Mouse (Mus musculus) MEL (cell line): Measurements from ENCODE around the gene Fam219a. TPM values are rescaled to one million over a fixed set of nuclear protein-coding genes. Genes with fewer than 3 reads are reported as not detected.

Source experiments
- DNase-seq: peaks from one replicate; pipeline ENCODE4 v3.0.0; 2011; ENCODE audit warnings: low read depth, low spot score
- H3K27ac ChIP-seq: 2 replicates; pipeline ENCODE4 v1.5.1; 2012; ENCODE audit warnings: low read depth, mild to moderate bottlenecking, control low read depth, low read length, moderate library complexity; ENCODE audit not compliant: control insufficient read depth
- H3K27me3 ChIP-seq, 2 experiments: fragments of 150-350 bp in 1 of 2; sonication (generic) in 1 of 2; 2 replicates each; pipeline ENCODE4 v1.6.1; 2012; ENCODE audit warnings: low read length in 2 of 2, mild to moderate bottlenecking in 2 of 2, improper control_type of control experiment in 1 of 2, moderate library complexity in 1 of 2; ENCODE audit not compliant: insufficient read depth in 2 of 2, control insufficient read depth in 1 of 2
- H3K36me3 ChIP-seq, 2 experiments: 2 replicates each; pipeline ENCODE4 v1.6.1; 2012 to 2014; ENCODE audit warnings: low read length in 2 of 2, improper control_type of control experiment in 1 of 2, inconsistent platforms in 1 of 2, mild to moderate bottlenecking in 1 of 2; ENCODE audit not compliant: insufficient read depth in 2 of 2, control insufficient read depth in 1 of 2
- H3K4me1 ChIP-seq, 2 experiments: fragments of 150-350 bp in 1 of 2; sonication (generic) in 1 of 2; 2 replicates each; pipeline ENCODE4 v1.6.1; 2012; ENCODE audit warnings: low read length in 2 of 2, improper control_type of control experiment in 1 of 2, mild to moderate bottlenecking in 1 of 2; ENCODE audit not compliant: insufficient read depth in 2 of 2, control insufficient read depth in 1 of 2
- H3K4me3 ChIP-seq, 2 experiments: fragments of 150-350 bp in 1 of 2; sonication (generic) in 1 of 2; 2 replicates each; pipeline ENCODE4 v1.5.1; 2012; ENCODE audit warnings: low read depth in 2 of 2, low read length in 2 of 2, mild to moderate bottlenecking in 2 of 2, moderate library complexity in 2 of 2, control low read depth in 1 of 2, improper control_type of control experiment in 1 of 2; ENCODE audit not compliant: control insufficient read depth in 1 of 2, insufficient read depth in 1 of 2
- H3K79me2 ChIP-seq: 2 replicates; pipeline ENCODE4 v1.6.1; 2012; ENCODE audit warnings: mild to moderate bottlenecking, low read length, moderate library complexity; ENCODE audit not compliant: control insufficient read depth, poor library complexity, insufficient read depth
- H3K9ac ChIP-seq: 2 replicates; pipeline ENCODE4 v1.6.1; 2012; ENCODE audit warnings: low read depth, mild to moderate bottlenecking, control low read depth, low read length, moderate library complexity; ENCODE audit not compliant: control insufficient read depth, poor library complexity, severe bottlenecking
- H3K9me3 ChIP-seq: fragments of 150-350 bp; sonication (generic); replicated peaks from 2 replicates; pipeline ENCODE4 v1.6.1; 2012; ENCODE audit warnings: mild to moderate bottlenecking, low read length, improper control_type of control experiment, moderate library complexity; ENCODE audit not compliant: insufficient read depth
- CHD1 ChIP-seq: IDR thresholded peaks from 2 replicates; pipeline ENCODE4 v1.6.1; 2012; ENCODE audit warnings: low read depth, mild to moderate bottlenecking, inconsistent platforms, low read length, improper control_type of control experiment
- CHD2 ChIP-seq: IDR thresholded peaks from 2 replicates; pipeline ENCODE4 v1.6.1; 2011; ENCODE audit warnings: low read length, improper control_type of control experiment
- EP300 ChIP-seq, 2 experiments: IDR thresholded peaks; 2 replicates each; pipeline ENCODE4 v1.6.1; 2011; ENCODE audit warnings: improper control_type of control experiment in 2 of 2, low read length in 2 of 2, low read depth in 1 of 2, mild to moderate bottlenecking in 1 of 2
- GATA1 ChIP-seq: IDR thresholded peaks from 2 replicates; pipeline ENCODE4 v1.6.1; 2011; ENCODE audit warnings: low read depth, low read length, improper control_type of control experiment
- HCFC1 ChIP-seq: IDR thresholded peaks from 2 replicates; pipeline ENCODE4 v1.6.1; 2012; ENCODE audit warnings: low read depth, mild to moderate bottlenecking, inconsistent platforms, low read length, improper control_type of control experiment, moderate library complexity
- KAT2A ChIP-seq: conservative IDR thresholded peaks from 2 replicates; pipeline ENCODE4 v1.6.1; 2012; ENCODE audit warnings: low read depth, low read length, improper control_type of control experiment, inconsistent platforms
- MAFK ChIP-seq: IDR thresholded peaks from 2 replicates; pipeline ENCODE4 v1.6.1; 2011; ENCODE audit warnings: low read depth, mild to moderate bottlenecking, low read length, improper control_type of control experiment, borderline replicate concordance
- MAX ChIP-seq: IDR thresholded peaks from 2 replicates; pipeline ENCODE4 v1.6.1; 2011; ENCODE audit warnings: low read length, improper control_type of control experiment
- MXI1 ChIP-seq: IDR thresholded peaks from 2 replicates; pipeline ENCODE4 v1.6.1; 2011; ENCODE audit warnings: mild to moderate bottlenecking, low read depth, low read length, improper control_type of control experiment
- MYB ChIP-seq: IDR thresholded peaks from 2 replicates; pipeline ENCODE4 v1.6.1; 2011; ENCODE audit warnings: mild to moderate bottlenecking, low read depth, low read length, improper control_type of control experiment
- MYC ChIP-seq: IDR thresholded peaks from 2 replicates; pipeline ENCODE4 v1.6.1; 2011; ENCODE audit warnings: low read depth, mild to moderate bottlenecking, low read length, improper control_type of control experiment, moderate library complexity
- NELFE ChIP-seq: IDR thresholded peaks from 2 replicates; pipeline ENCODE4 v1.6.1; 2011; ENCODE audit warnings: low read depth, low read length, improper control_type of control experiment
- NRF1 ChIP-seq: IDR thresholded peaks from 2 replicates; pipeline ENCODE4 v1.6.1; 2014; ENCODE audit warnings: low read depth, mild to moderate bottlenecking, inconsistent platforms, low read length, improper control_type of control experiment, moderate library complexity; ENCODE audit not compliant: poor library complexity, insufficient read depth, severe bottlenecking
- POLR2AphosphoS5 ChIP-seq: IDR thresholded peaks from 2 replicates; pipeline ENCODE4 v1.6.1; 2012; ENCODE audit warnings: low read depth, borderline replicate concordance, mild to moderate bottlenecking, inconsistent platforms, low read length, moderate library complexity, mixed read lengths
- SIN3A ChIP-seq: IDR thresholded peaks from 2 replicates; pipeline ENCODE4 v1.6.1; 2012; ENCODE audit warnings: low read length, improper control_type of control experiment, inconsistent platforms
- TAL1 ChIP-seq: IDR thresholded peaks from 2 replicates; pipeline ENCODE4 v1.6.1; 2012; ENCODE audit warnings: mild to moderate bottlenecking, inconsistent platforms, low read length, moderate library complexity, mixed read lengths
- TBP ChIP-seq: IDR thresholded peaks from 2 replicates; pipeline ENCODE4 v1.8.0; 2011; ENCODE audit warnings: low read depth, low read length, improper control_type of control experiment
- UBTF ChIP-seq: IDR thresholded peaks from 2 replicates; pipeline ENCODE4 v1.6.1; 2012; ENCODE audit warnings: low read depth, mild to moderate bottlenecking, inconsistent platforms, low read length, improper control_type of control experiment, moderate library complexity, borderline replicate concordance; ENCODE audit not compliant: insufficient read depth
- ZC3H11A ChIP-seq: IDR thresholded peaks from 2 replicates; pipeline ENCODE4 v1.6.1; 2012; ENCODE audit warnings: low read depth, mild to moderate bottlenecking, inconsistent platforms, low read length, improper control_type of control experiment
- ZKSCAN1 ChIP-seq: IDR thresholded peaks from 2 replicates; pipeline ENCODE4 v1.6.1; 2012; ENCODE audit warnings: low read depth, mild to moderate bottlenecking, inconsistent platforms, low read length, improper control_type of control experiment, moderate library complexity
- ZMIZ1 ChIP-seq: IDR thresholded peaks from 2 replicates; pipeline ENCODE4 v1.6.1; 2012; ENCODE audit warnings: low read depth, mild to moderate bottlenecking, inconsistent platforms, low read length, improper control_type of control experiment, moderate library complexity
- polyA plus RNA-seq, 2 experiments: library from polyadenylated mRNA; stranded (reverse) in 1 of 2; unstranded in 1 of 2; fragments of >175 nt in 1 of 2; fragments of >200 nt in 1 of 2; gene quantifications; 2 replicates each; pipeline versions ENCODE4 v1.2.1 to v1.2.4; 2012; ENCODE audit warnings: low replicate concordance in 2 of 2, low read depth in 1 of 2; ENCODE audit not compliant: insufficient read length in 2 of 2, insufficient read depth in 1 of 2, missing spikeins in 1 of 2
- total RNA-seq: library from RNA; depleted of rRNA; stranded (reverse); fragments of 300-350 nt; gene quantifications from 2 replicates; pipeline ENCODE4 v1.2.3, GENCODE M21; 2012

Fam219a gene
- total and polyA plus RNA-seq, 3 experiments, result 0.85 to 3.8 TPM; not detected in 1

DNA sequence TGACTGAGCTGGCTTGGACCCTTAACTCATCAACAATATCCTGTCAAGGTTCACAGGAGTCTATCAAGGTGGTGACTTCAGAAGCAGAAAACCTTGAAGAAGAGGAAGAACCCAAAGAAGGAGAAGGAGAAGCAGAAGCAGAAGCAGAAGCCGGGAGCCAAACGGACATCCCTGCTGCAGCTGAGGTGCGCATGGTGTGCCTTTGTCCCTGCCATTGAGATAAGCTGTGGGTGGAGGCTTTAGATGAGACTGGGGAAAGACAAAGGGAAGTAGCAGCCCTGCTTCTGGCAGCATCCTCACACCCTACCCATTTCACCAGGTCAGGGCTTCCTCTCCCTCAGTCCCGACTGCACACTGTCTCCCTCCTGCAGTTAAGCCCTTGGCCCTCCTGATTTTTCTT lies 33.5 kb upstream of the Fam219a start:
- Histone ChIP-seq H3K79me2 (no peaks in the 10 kb centered on the region), H3K4me1 (0 out of 4 replicates have a peak, but pooled peaks cover 0 to 3% of the 10 kb centered on the region in 2 experiments), H3K4me3 (no peak overlapping the region), H3K9me3 (no peaks in the 10 kb centered on the region), H3K36me3 (no peaks in the 10 kb centered on the region), H3K9ac (no peak overlapping the region), H3K27me3 (peaks cover 0 to under 1% of the 10 kb centered on the region in 2 experiments; a peak in 2 of 4 replicates), H3K27ac (no peak overlapping the region)
- TF ChIP-seq KAT2A (no peak), NRF1 (no peak), MYB (no peak), MYC (peak; percentile 66; the same call in 1 of the 2 replicates), SIN3A (no peak), TBP (peak; percentile 77), CHD1 (no peak), CHD2 (no peak), TAL1 (no peak), MAX (no peak), ZKSCAN1 (no peak), GATA1 (0 out of 2 replicates have a peak, but pooled peaks have one; percentile 28), POLR2AphosphoS5 (no peak), NELFE (no peak)
- DNase-seq, result peak; percentile 79

DNA sequence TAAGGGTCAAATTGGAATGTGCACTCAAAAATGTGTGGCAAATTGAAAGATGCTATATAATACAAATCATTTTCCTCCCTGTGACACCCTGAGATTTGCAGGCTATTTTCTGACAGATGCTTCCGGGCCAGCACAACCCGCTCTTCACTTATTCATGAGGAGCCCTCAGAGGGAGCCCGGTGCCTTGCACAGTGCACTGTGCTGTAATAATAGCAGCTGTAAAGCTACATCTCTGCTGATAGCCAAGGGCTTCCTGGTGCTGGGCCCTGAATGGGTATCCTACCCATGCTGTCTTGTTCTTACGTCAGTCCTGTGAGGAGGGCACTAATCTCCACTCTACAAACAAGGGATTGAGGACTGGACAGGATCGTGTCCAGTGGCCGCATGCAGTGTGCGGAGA lies 14.0 kb upstream of the Fam219a start:
- no peak for DNase-seq
- no peaks in the 10 kb centered on the region for H3K36me3 ChIP-seq
- H3K27me3 ChIP-seq, result peaks cover 12 to 20% of the 10 kb centered on the region in 2 experiments
- no peak overlapping the region for H3K4me3 ChIP-seq
- no peaks in the 10 kb centered on the region for H3K4me1 ChIP-seq
- no peaks in the 10 kb centered on the region for H3K9me3 ChIP-seq
- no peak overlapping the region for H3K9ac ChIP-seq
- no peaks in the 10 kb centered on the region for H3K79me2 ChIP-seq
- no peak overlapping the region for H3K27ac ChIP-seq
- TF ChIP-seq MXI1 (no peak), EP300 (IDR thresholded peaks at IDR 0.05; ENCODE audit: low read depth in 1 of 2, low read length in 2 of 2) (no peak), ZMIZ1 (no peak), ZC3H11A (no peak), UBTF (no peak), TAL1 (no peak), HCFC1 (no peak), MAFK (no peak), SIN3A (no peak)
